Mouse (Mus musculus) MEL (cell line): Measurements from ENCODE around the gene Wipf1. TPM values are rescaled to one million over a fixed set of nuclear protein-coding genes. Genes with fewer than 3 reads are reported as not detected.

Source experiments
- DNase-seq: peaks from one replicate; pipeline ENCODE4 v3.0.0; 2011; ENCODE audit warnings: low read depth, low spot score
- H3K27ac ChIP-seq: 2 replicates; pipeline ENCODE4 v1.5.1; 2012; ENCODE audit warnings: low read depth, mild to moderate bottlenecking, control low read depth, low read length, moderate library complexity; ENCODE audit not compliant: control insufficient read depth
- H3K27me3 ChIP-seq, 2 experiments: fragments of 150-350 bp in 1 of 2; sonication (generic) in 1 of 2; 2 replicates each; pipeline ENCODE4 v1.6.1; 2012; ENCODE audit warnings: low read length in 2 of 2, mild to moderate bottlenecking in 2 of 2, improper control_type of control experiment in 1 of 2, moderate library complexity in 1 of 2; ENCODE audit not compliant: insufficient read depth in 2 of 2, control insufficient read depth in 1 of 2
- H3K36me3 ChIP-seq, 2 experiments: 2 replicates each; pipeline ENCODE4 v1.6.1; 2012 to 2014; ENCODE audit warnings: low read length in 2 of 2, improper control_type of control experiment in 1 of 2, inconsistent platforms in 1 of 2, mild to moderate bottlenecking in 1 of 2; ENCODE audit not compliant: insufficient read depth in 2 of 2, control insufficient read depth in 1 of 2
- H3K4me1 ChIP-seq, 2 experiments: fragments of 150-350 bp in 1 of 2; sonication (generic) in 1 of 2; 2 replicates each; pipeline ENCODE4 v1.6.1; 2012; ENCODE audit warnings: low read length in 2 of 2, improper control_type of control experiment in 1 of 2, mild to moderate bottlenecking in 1 of 2; ENCODE audit not compliant: insufficient read depth in 2 of 2, control insufficient read depth in 1 of 2
- H3K4me3 ChIP-seq, 2 experiments: fragments of 150-350 bp in 1 of 2; sonication (generic) in 1 of 2; 2 replicates each; pipeline ENCODE4 v1.5.1; 2012; ENCODE audit warnings: low read depth in 2 of 2, low read length in 2 of 2, mild to moderate bottlenecking in 2 of 2, moderate library complexity in 2 of 2, control low read depth in 1 of 2, improper control_type of control experiment in 1 of 2; ENCODE audit not compliant: control insufficient read depth in 1 of 2, insufficient read depth in 1 of 2
- H3K79me2 ChIP-seq: 2 replicates; pipeline ENCODE4 v1.6.1; 2012; ENCODE audit warnings: mild to moderate bottlenecking, low read length, moderate library complexity; ENCODE audit not compliant: control insufficient read depth, poor library complexity, insufficient read depth
- H3K9ac ChIP-seq: 2 replicates; pipeline ENCODE4 v1.6.1; 2012; ENCODE audit warnings: low read depth, mild to moderate bottlenecking, control low read depth, low read length, moderate library complexity; ENCODE audit not compliant: control insufficient read depth, poor library complexity, severe bottlenecking
- H3K9me3 ChIP-seq: fragments of 150-350 bp; sonication (generic); replicated peaks from 2 replicates; pipeline ENCODE4 v1.6.1; 2012; ENCODE audit warnings: mild to moderate bottlenecking, low read length, improper control_type of control experiment, moderate library complexity; ENCODE audit not compliant: insufficient read depth
- CHD1 ChIP-seq: IDR thresholded peaks from 2 replicates; pipeline ENCODE4 v1.6.1; 2012; ENCODE audit warnings: low read depth, mild to moderate bottlenecking, inconsistent platforms, low read length, improper control_type of control experiment
- ELF1 ChIP-seq: IDR thresholded peaks from 2 replicates; pipeline ENCODE4 v1.6.1; 2014; ENCODE audit warnings: low read depth, mild to moderate bottlenecking, inconsistent platforms, low read length, improper control_type of control experiment, moderate library complexity
- HCFC1 ChIP-seq: IDR thresholded peaks from 2 replicates; pipeline ENCODE4 v1.6.1; 2012; ENCODE audit warnings: low read depth, mild to moderate bottlenecking, inconsistent platforms, low read length, improper control_type of control experiment, moderate library complexity
- MAX ChIP-seq: IDR thresholded peaks from 2 replicates; pipeline ENCODE4 v1.6.1; 2011; ENCODE audit warnings: low read length, improper control_type of control experiment
- MAZ ChIP-seq: IDR thresholded peaks from 2 replicates; pipeline ENCODE4 v1.6.1; 2012; ENCODE audit warnings: low read depth, mild to moderate bottlenecking, inconsistent platforms, low read length, improper control_type of control experiment
- MEF2A ChIP-seq: IDR thresholded peaks from 2 replicates; pipeline ENCODE4 v1.6.1; 2014; ENCODE audit warnings: low read depth, mild to moderate bottlenecking, inconsistent platforms, low read length, improper control_type of control experiment; ENCODE audit not compliant: poor library complexity, insufficient replicate concordance, severe bottlenecking; ENCODE audit errors: extremely low read depth
- MXI1 ChIP-seq: IDR thresholded peaks from 2 replicates; pipeline ENCODE4 v1.6.1; 2011; ENCODE audit warnings: mild to moderate bottlenecking, low read depth, low read length, improper control_type of control experiment
- MYC ChIP-seq: IDR thresholded peaks from 2 replicates; pipeline ENCODE4 v1.6.1; 2011; ENCODE audit warnings: low read depth, mild to moderate bottlenecking, low read length, improper control_type of control experiment, moderate library complexity
- NELFE ChIP-seq: IDR thresholded peaks from 2 replicates; pipeline ENCODE4 v1.6.1; 2011; ENCODE audit warnings: low read depth, low read length, improper control_type of control experiment
- NRF1 ChIP-seq: IDR thresholded peaks from 2 replicates; pipeline ENCODE4 v1.6.1; 2014; ENCODE audit warnings: low read depth, mild to moderate bottlenecking, inconsistent platforms, low read length, improper control_type of control experiment, moderate library complexity; ENCODE audit not compliant: poor library complexity, insufficient read depth, severe bottlenecking
- POLR2A ChIP-seq, 2 experiments: IDR thresholded peaks; 2 replicates each; pipeline ENCODE4 v1.6.1; 2011 to 2012; ENCODE audit warnings: low read length in 2 of 2, mild to moderate bottlenecking in 2 of 2, control low read depth in 1 of 2, improper control_type of control experiment in 1 of 2, low read depth in 1 of 2, moderate library complexity in 1 of 2; ENCODE audit not compliant: control insufficient read depth in 1 of 2, insufficient read depth in 1 of 2, poor library complexity in 1 of 2
- RAD21 ChIP-seq: IDR thresholded peaks from 2 replicates; pipeline ENCODE4 v1.6.1; 2011; ENCODE audit warnings: mild to moderate bottlenecking, low read depth, low read length, improper control_type of control experiment
- RCOR1 ChIP-seq: IDR thresholded peaks from 2 replicates; pipeline ENCODE4 v1.6.1; 2012; ENCODE audit warnings: low read depth, mild to moderate bottlenecking, inconsistent platforms, low read length, improper control_type of control experiment
- SIN3A ChIP-seq: IDR thresholded peaks from 2 replicates; pipeline ENCODE4 v1.6.1; 2012; ENCODE audit warnings: low read length, improper control_type of control experiment, inconsistent platforms
- TAL1 ChIP-seq: IDR thresholded peaks from 2 replicates; pipeline ENCODE4 v1.6.1; 2012; ENCODE audit warnings: mild to moderate bottlenecking, inconsistent platforms, low read length, moderate library complexity, mixed read lengths
- TBP ChIP-seq: IDR thresholded peaks from 2 replicates; pipeline ENCODE4 v1.8.0; 2011; ENCODE audit warnings: low read depth, low read length, improper control_type of control experiment
- TCF12 ChIP-seq: IDR thresholded peaks from 2 replicates; pipeline ENCODE4 v1.6.1; 2014; ENCODE audit warnings: low read depth, mild to moderate bottlenecking, inconsistent platforms, low read length, improper control_type of control experiment, moderate library complexity
- USF2 ChIP-seq, 2 experiments: IDR thresholded peaks; 2 replicates each; pipeline ENCODE4 v1.6.1; 2011 to 2012; ENCODE audit warnings: improper control_type of control experiment in 2 of 2, low read length in 2 of 2, borderline replicate concordance in 1 of 2, inconsistent platforms in 1 of 2, low read depth in 1 of 2, mild to moderate bottlenecking in 1 of 2; ENCODE audit not compliant: insufficient read depth in 1 of 2
- ZC3H11A ChIP-seq: IDR thresholded peaks from 2 replicates; pipeline ENCODE4 v1.6.1; 2012; ENCODE audit warnings: low read depth, mild to moderate bottlenecking, inconsistent platforms, low read length, improper control_type of control experiment
- polyA plus RNA-seq, 2 experiments: library from polyadenylated mRNA; stranded (reverse) in 1 of 2; unstranded in 1 of 2; fragments of >175 nt in 1 of 2; fragments of >200 nt in 1 of 2; gene quantifications; 2 replicates each; pipeline versions ENCODE4 v1.2.1 to v1.2.4; 2012; ENCODE audit warnings: low replicate concordance in 2 of 2, low read depth in 1 of 2; ENCODE audit not compliant: insufficient read length in 2 of 2, insufficient read depth in 1 of 2, missing spikeins in 1 of 2
- total RNA-seq: library from RNA; depleted of rRNA; stranded (reverse); fragments of 300-350 nt; gene quantifications from 2 replicates; pipeline ENCODE4 v1.2.3, GENCODE M21; 2012

Wipf1 gene
- total and polyA plus RNA-seq, 3 experiments = 5.2 to 83.9 (median 27.1) TPM

GRCm38 (mm10) chr2:73387806-73388205, 141.7 kb downstream of the Wipf1 start:
- Histone ChIP-seq H3K4me1 (peaks cover 0 to 3% of the 10 kb centered on the region in 2 experiments; a peak in 1 of 4 replicates), H3K36me3 (peaks cover 0 to 8% of the 10 kb centered on the region in 2 experiments; a peak in 2 of 4 replicates), H3K27me3 (peaks cover 2 to 3% of the 10 kb centered on the region in 2 experiments; a peak in 3 of 4 replicates), H3K27ac (no peak overlapping the region), H3K9ac (no peak overlapping the region), H3K79me2 (no peaks in the 10 kb centered on the region), H3K4me3 (no peak overlapping the region), H3K9me3 (no peaks in the 10 kb centered on the region)
- DNase-seq = peak; percentile 8
- no peak for TF ChIP-seq RAD21

GRCm38 (mm10) chr2:73386356-73387046, 143.0 kb downstream of the Wipf1 start, which contains the start of gene Gpr155:
Gpr155 (minus strand) TSS chr2:73386572.
- H3K9me3 ChIP-seq = no peaks in the 10 kb centered on the region
- DNase-seq = peak; percentile 98

GRCm38 (mm10) chr2:73385641-73386355, 143.7 kb downstream of the Wipf1 start:
- H3K4me1 ChIP-seq = peaks cover 0 to 3% of the 10 kb centered on the region in 2 experiments; a peak in 1 of 4 replicates
- H3K27ac ChIP-seq = no peak overlapping the region
- H3K36me3 ChIP-seq = peaks cover 0 to 8% of the 10 kb centered on the region in 2 experiments; a peak in 2 of 4 replicates
- peak overlapping the region; percentile 36 for H3K9ac ChIP-seq
- no peaks in the 10 kb centered on the region for H3K9me3 ChIP-seq
- DNase-seq = no peak
- no peaks in the 10 kb centered on the region for H3K79me2 ChIP-seq
- peaks cover 2 to 3% of the 10 kb centered on the region in 2 experiments; a peak in 3 of 4 replicates for H3K27me3 ChIP-seq
- peak overlapping the region; percentile 63 to 83 for H3K4me3 ChIP-seq
- TF ChIP-seq ZC3H11A (no peak), NRF1 (no peak), MXI1 (peak; percentile 18; the same call in 1 of the 2 replicates), RCOR1 (no peak), MYC (no peak), RAD21 (no peak), MAX (peak; percentile 64; the same call in 1 of the 2 replicates), USF2 (IDR thresholded peaks at IDR 0.05; ENCODE audit: borderline replicate concordance in 1 of 2, insufficient read depth in 1 of 2, low read depth in 1 of 2, low read length in 2 of 2) (no peak), SIN3A (no peak)

More at GRCm38 (mm10) chr2:73386356-73387046, 143.0 kb downstream of the Wipf1 start, which contains the start of gene Gpr155:
- peak; percentile 70 for TF ChIP-seq TCF12
- TF ChIP-seq MEF2A = no peak
- TF ChIP-seq SIN3A = 0 out of 2 replicates have a peak, but pooled peaks have one; percentile 30
- TF ChIP-seq NRF1 = 0 out of 2 replicates have a peak, but pooled peaks have one; percentile 11
- 0 out of 2 replicates have a peak, but pooled peaks have one; percentile 4 for TF ChIP-seq MAX
- TF ChIP-seq NELFE = peak; percentile 72
- peak; percentile 56 to 75; a peak in 2 of 4 replicates for TF ChIP-seq POLR2A (IDR thresholded peaks at IDR 0.05; ENCODE audit: control insufficient read depth in 1 of 2, insufficient read depth in 1 of 2, low read depth in 1 of 2, low read length in 2 of 2, poor library complexity in 1 of 2)
- TF ChIP-seq TBP = peak; percentile 76; the same call in 1 of the 2 replicates
- TF ChIP-seq HCFC1 = peak; percentile 74
- TF ChIP-seq ELF1 = peak; percentile 93
- TF ChIP-seq CHD1 = no peak
- 0 out of 2 replicates have a peak, but pooled peaks have one; percentile 34 for TF ChIP-seq MAZ
- no peak for TF ChIP-seq TAL1
- peak; percentile 64; the same call in 1 of the 2 replicates for TF ChIP-seq MXI1
- Histone ChIP-seq H3K36me3 (peaks cover 0 to 8% of the 10 kb centered on the region in 2 experiments; a peak in 2 of 4 replicates), H3K4me1 (peaks cover 0 to 3% of the 10 kb centered on the region in 2 experiments; a peak in 1 of 4 replicates), H3K4me3 (peak within 1 kb of the TSS; percentile 77 to 83), H3K79me2 (no peaks in the 10 kb centered on the region), H3K27ac (peak within 1 kb of the TSS; percentile 50), H3K9ac (peak within 1 kb of the TSS; percentile 70), H3K27me3 (peaks cover 2 to 3% of the 10 kb centered on the region in 2 experiments; a peak in 3 of 4 replicates)
